Mouse (Mus musculus) megakaryocyte-erythroid progenitor cell, adult 5-6 weeks (primary cell): ENCODE data around the gene Stat6. TPM values are rescaled to one million over a fixed set of nuclear protein-coding genes. Genes with fewer than 3 reads are reported as not detected.

Experiments used
- ATAC-seq: replicated peaks from 2 replicates; pipeline ENCODE4 v1.8.0; 2016; ENCODE audit warnings: mild to moderate bottlenecking, inconsistent platforms; ENCODE audit not compliant: severe bottlenecking, poor library complexity, low FRiP score, low TSS enrichment
- total RNA-seq, 2 experiments: library from RNA; stranded (forward) in 1 of 2; stranded (reverse) in 1 of 2; fragments of 200-1000, 215-1000 nt in 1 of 2; fragments of >200 nt in 1 of 2; fragmentation: Nextera tagmentation in 1 of 2; gene quantifications; 2 replicates each; pipeline ENCODE4 v1.2.3; 2014 to 2017

The Stat6 gene
- total RNA-seq, 2 experiments from 2014 or later: 35.3 to 57.9 TPM

DNA sequence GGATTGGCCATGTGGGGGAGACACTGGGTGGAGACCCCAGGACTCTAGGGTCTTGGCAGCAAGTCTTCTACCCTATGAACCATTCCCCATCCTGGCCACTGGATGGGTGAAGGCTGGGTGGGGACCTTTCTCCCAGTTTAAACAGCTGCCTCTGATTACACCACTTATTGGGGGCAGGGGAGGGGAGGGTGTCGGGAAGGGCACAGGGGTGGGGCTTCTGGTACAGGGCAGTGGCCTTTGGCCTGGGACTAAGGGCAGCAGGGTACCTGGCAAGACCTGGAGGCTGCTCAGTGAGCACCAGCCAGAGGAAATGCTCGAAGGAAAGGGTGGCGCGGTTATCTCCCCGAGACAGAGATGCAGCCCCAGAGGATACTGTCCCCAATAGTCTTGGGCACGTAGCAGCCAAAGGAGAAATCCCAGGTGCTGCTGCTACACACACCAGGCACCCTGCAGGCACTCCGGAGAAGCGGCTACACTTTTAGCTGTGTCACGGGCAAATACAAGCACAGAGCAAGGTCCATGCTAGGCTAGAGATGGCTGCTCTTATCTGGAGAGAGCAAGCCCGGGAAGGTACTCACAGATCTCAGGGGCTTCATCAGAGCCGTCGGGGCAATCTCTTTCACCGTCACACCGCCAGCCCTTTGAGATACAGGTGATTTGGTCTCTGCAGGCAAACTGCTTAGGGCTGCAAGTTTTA lies 30.6 kb upstream of the Stat6 start:
- peak; percentile 35 for ATAC-seq

DNA sequence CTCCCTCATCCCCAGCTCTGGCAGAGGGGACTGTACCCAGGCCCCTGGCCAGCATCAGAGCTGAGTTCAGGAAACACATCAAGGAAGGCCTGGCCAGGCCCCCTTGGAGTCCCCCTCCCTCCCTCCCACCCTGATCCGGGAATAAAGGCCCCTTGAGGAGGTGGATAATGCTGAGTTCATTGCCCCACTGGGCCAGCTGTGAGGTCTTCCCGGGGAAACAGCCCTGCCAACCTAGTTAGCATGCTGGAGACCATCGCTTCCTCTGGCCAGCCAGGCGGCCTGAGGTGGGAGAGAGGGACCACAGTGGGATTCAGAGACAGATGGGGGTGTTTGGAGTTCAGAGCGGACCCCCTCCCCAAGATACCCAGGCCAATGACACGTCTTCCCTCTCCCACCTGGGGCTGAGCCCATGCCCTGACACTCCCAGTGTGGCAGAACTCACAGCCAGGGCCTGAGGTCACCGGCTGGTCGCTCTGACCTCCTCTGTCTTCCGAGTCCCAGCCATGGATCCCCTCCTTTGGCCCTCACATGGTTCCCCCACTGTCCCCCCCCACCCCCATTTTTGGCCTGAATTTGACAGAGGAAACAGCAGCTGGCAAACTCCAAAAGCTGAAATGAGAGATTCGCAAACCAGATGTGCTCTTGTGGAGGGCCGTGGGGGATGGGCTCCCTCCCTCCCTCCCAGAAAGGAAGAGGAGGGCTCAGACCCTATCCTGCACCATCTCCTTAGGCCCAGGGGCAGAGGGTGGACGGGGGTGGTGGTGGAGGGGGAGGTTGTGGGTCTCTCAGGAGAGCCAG lies 28.4 kb upstream of the Stat6 start:
- no peak for ATAC-seq

DNA sequence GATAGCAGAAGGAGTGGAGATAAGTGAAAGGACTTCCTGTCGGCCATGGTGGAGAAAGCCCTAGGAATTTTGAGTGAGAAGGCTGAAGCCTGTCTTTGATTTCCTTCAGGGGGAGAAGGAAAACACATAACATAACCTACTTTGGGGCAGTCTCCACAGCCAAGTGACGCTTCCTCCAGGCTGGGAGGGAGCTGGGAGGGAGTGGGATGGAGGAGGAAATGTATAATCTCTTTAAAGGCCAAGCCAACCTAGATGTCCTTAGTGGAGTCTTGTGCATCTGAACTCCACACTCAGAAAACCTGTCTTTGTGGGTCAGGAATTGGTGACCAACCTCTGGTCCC lies 27.8 kb upstream of the Stat6 start:
- ATAC-seq: no peak

DNA sequence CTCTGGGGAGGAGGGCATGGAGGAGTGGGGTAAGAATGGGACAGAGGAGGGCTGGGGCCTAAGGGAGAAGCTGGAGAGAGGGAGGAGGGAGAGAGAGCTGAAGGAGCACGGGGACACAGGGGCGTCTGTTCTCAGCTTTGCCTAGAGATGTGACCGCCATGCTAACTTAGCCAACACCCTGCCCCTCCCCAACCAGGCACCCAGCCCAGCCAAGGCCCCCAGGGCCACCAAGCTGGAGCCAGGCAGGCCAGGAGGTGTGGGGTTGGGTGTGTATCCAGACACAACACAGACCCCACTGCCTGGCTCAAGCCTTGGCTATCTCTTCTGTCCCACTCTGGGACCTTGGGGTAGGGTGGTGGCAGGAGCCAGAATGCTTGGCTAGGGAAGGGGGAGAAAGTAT lies 27.2 kb upstream of the Stat6 start:
- no peak for ATAC-seq

DNA sequence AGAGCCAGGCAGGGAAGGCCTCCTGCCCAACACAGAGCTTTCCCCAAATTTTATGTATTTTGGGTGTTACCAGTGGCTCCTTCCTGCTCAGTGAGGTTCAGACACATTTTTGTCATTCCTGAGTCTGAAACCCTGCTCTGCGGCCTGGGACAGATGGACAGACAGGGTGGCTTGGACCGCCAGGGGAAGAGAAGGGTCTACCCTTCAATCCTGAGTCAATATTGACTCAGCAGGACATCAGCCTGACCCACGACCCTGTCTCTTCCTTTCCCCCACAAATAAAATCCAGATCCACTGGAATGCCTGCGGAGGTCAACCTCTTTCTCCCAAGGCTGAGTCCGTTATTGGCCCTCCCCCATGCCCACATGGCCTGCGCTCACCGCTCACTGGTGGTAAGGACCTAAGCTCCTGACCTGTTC lies 26.5 kb upstream of the Stat6 start:
- ATAC-seq: no peak

DNA sequence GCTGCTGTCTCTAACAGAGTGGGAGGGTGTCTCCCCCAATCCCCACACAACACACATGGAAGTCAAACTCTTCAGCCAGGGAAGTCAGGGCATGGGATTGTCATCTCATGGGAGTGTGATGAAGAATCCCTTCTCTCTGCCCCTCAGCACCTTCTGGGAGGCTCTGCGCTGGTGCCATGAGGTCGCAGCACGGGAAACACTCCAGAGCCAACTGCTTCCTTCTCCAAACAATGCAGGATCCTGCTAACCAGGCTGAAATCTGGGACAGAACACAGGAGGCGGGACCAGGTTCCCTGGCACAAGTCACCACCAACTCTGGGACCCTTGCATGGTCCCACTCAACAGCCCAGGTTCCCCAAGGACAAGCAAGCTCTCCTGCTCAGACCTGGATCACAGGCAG lies 25.5 kb upstream of the Stat6 start:
- no peak for ATAC-seq

DNA sequence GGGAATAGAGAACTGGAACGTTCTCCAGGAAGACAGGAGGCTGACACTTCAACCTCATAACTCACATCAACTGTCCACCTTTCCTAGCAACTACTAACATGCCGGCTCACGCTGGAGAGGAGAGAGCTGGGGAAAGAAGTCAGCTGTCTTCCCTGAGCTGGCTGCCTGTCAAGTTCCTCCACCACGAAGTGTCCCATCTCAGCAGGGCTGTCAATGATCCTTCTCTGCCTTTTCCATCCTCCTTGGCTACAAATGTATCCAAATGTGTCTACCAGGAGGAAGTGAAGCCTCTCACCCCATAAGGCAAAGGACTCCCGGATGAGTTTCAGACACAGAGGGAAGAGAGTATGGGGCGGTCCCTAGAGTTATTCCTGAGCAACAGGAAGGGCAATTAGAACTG lies 24.6 kb upstream of the Stat6 start:
- no peak for ATAC-seq

DNA sequence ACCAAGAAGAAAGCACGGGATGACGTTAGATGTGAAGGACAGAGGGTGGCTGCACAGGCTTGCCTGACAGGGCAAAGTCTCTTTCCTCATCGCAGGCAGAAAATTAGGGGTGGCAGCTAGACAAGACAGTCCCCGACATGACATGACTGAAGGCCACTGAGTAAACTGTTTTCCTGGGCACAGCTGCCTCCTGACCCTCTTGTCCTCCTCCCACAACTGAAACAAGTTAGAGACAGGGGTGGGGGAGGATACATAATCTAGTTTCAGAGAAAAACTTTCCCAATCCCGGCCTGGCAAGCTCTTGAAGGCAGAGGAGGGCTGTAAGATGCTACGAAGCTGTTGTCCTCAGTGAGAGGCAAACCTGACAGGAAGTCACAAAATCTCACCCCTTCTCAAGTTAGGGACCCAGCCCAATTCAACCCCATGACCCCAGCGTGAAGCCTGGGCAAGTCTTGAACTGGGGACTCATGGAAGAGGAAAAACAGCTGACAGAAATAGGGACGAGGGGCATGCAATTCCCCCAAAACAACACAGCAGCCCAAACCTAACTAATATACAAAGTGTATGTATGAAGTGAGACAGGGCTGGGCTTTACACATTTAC lies 23.6 kb upstream of the Stat6 start:
- no peak for ATAC-seq

DNA sequence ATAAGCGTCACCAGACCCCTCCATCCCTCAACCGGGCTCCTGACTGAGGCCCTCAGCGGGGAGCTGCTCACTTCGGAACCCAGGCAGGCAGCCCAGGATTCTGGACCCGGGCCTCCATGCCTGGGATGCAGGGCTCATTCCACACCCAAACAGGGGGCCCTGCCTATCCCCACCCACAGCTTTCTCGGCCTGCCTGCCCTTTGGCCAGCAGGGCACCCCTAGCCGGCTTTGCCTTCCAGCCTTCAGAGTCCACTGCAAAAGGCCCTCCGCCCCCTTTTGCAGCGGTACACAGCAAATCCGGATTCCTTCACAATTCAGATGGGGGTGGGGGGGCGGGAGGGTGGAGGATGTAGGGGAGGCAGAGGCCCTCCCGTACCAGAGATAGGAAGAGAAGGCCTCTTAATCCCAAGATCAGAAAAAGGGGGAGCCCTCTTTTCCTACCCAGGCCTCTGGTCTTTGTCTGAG lies 22.8 kb upstream of the Stat6 start:
- no peak for ATAC-seq

DNA sequence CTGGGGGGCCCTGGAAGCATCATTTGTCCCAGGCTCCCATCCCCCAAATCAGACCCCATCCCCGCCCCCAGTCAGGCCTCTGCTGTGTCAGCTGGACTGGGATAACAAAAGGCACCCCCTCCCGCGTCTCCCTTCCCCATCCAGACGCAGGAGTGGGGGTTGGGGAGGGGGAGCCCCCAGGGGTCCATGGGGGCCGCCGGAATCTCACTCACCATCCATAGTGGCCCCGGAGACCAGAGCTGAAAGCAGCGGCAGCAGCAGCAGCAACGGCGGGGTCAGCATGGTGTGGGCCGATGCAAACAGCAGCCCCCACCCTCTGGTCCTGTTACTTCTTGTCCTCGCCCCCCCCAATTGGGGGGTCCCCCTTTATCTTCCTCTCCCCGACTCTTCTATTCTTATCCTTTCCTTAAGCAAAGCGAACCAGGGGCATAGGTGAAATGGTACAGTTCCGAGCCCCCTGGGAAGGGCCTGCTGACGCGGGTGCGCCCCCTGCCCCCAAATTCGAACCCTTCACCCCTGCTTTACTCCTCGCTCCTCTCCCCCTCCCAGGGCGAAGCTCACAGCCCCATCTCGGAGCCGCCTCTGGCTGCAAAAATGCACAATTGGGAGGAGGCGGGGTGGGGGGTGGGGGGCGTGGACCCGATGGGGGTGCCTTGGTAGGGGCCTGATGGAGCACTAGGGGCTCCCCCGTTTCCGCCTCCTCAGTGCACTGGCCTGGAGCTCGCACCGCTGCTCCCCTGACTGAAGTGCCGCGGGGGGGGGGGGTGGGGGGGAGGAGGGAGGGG lies 22.2 kb upstream of the Stat6 start, which contains the start of gene Lrp1:
TSS of gene Lrp1 (minus strand) at position 743 of the 785 bp plus-strand sequence.
- ATAC-seq: no peak

DNA sequence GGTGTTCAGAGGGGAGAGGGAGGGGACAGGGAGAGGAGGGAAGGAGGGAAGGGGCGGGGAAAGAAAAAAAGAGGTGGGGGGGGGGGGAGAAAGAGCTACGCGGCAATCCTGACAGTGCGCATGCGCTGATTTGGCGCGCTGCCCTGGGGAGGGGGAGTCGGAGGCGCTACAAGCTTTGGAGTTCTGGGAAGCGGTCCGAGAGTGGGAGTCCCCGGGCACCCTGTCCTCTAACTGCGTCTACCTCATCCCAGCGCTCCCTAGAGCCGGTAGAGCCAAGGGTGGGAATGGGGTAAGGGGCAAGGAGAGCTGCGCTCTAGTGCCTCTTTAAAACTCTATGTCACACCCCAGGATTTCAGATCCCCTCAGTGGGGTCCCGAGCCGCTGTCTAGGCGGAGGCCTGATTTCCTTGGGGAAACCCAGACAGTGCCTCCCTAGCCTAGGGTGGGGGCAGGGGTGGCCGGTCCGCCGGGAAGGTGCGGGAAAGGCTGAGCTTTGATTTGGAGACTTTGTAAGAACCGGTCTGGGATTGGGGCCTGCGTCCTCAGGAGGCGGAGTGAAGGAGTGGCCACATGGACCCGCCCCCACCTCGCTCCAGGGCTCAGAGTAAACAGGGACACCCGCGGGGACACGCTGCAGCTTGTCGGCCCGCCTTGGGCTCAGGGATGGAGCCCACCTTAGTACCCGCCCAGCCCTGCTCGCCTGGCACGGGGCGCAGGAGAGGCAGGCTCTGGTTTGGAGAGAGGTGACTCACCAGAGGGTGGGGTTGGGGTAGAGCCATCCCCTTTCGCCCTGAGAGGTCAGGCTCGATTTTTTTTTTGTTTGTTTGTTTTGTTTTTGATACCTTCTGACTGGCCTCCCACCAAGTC lies 21.4 kb upstream of the Stat6 start:
- ATAC-seq: peak; percentile 60

DNA sequence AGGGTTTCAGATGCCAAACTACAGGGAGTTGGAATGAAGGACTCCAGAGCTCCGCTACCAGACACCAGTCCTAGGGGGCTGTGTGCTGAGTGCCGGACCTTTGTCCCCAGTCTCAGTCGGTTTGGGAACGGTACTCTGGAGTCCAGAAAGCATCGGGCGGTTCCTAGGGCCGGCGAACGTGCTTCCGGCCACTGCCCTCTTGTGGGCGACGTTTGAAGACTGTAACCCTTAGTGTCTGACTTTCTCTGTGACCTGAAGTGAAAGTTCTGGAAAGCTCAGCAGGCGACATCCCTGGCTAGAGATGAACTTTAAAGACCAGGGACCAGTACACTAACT lies 20.8 kb upstream of the Stat6 start:
- peak; percentile 33; the same call in 1 of the 2 replicates for ATAC-seq

DNA sequence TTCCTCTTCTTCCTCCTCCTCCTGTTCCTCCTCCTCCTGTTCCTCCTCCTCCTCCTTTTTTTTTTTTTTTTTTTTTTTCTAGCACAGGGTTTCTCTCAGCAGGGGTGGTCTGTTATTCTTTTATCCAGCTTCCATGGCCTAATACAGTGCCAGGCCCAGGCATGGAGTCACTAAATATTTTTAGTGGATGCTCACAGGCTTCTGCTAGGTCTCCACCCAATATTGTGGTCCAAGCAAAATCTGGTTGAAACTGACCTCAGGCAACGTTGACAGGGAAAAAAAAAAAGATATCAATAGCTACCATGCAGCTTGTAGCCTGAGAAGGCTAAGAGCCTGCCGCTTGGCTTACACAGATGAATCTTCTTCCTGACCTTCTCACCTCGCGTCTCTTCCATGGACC lies 20.1 kb upstream of the Stat6 start:
- no peak for ATAC-seq

DNA sequence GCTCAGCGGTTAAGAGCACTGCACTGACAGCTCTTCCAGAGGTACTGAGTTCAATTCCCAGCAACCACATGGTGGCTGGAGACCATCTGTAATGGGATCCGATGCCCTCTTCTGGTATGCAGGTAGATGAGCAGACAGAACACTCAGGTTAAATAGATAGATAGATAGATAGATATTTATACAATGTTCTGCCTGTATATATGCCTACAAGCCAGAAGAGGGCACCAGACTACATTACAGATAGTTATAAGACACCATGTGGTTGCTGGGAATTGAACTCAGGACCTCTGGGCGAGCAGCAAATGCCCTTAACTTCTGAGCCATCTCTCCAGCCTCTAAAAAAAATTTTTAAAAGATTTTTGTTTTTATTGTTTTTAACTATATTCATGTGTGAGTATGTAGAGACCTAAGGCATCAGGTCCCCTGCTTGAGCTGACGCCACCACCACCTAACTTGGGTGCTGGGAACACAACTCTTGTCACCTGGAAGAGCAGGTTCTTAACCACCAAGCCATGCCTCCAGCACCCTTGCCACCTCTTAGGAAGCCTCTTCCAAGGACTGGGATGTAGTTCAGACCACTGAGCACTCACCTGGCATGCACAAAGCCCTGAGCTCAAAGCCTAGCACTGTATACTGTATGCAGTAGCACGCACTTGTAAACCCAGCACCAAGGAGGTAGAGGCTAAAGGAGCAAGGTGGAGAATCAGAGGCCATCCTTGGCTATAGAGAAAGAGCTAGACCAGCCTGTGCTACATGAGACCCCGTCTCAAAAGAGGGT lies 19.2 kb upstream of the Stat6 start:
- no peak for ATAC-seq

DNA sequence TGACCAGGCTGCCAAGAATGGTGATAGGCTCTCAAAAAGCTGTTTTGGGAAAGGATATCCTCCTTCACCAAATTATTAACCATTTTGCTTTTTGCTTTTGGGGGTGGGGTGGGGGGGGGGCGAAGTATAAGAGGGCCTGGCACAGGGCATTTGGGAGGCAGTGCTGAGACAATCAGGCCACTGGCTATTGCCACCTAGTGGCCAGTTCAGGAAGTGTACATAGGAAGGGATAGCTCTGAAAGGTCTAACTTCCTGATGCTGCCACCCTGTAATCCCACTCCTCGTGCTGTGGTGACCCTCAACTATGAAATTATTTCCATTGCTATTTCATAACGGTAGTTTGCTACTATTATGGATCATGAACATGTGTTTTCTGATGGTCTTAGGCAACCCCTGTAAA lies 16.4 kb upstream of the Stat6 start:
- ATAC-seq: no peak

DNA sequence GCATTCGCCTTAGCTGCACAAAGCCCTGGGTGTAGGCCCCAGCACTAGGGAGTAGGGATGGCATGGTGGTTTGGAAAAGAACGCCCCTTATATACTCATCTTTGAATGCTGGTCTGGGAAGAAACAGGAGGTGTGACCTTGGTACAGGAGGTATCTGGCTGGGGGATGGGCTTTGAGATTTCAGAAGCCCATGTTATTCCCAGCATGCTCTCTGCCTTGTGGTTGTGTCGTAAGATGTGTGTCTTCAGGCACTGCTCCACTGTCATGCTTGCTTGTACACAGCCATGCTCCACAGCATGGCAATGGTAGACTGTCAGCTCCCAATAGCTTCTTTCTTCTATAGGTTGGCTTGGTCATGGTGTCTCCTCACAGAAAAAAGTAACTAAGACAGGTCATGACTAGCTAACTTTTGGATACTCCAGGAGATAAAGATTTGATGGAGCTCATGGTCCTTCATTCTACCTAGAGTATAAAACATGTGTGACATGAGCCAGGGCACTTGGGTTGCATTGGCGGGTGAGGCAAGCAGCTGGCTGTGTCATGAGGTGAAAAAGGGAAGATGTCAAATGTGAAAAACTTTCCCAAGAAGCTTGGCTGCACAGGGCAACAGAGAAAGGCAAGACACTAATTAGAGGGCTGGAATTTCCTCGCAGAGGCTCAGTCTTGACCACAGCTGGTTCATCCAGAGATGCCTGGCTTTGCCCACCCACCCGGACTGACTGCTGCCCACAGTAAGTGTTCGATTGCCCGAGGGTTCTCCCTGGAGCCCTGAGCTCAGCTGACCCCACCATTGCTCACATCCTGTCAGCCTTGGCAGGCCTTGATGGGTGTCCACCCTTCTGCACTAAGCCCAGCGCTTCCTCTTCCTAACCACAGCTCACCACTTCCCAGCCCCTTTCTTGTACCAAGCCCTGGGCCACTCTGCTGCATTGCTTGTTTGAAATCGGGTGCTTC lies 11.2 kb upstream of the Stat6 start:
- no peak for ATAC-seq

DNA sequence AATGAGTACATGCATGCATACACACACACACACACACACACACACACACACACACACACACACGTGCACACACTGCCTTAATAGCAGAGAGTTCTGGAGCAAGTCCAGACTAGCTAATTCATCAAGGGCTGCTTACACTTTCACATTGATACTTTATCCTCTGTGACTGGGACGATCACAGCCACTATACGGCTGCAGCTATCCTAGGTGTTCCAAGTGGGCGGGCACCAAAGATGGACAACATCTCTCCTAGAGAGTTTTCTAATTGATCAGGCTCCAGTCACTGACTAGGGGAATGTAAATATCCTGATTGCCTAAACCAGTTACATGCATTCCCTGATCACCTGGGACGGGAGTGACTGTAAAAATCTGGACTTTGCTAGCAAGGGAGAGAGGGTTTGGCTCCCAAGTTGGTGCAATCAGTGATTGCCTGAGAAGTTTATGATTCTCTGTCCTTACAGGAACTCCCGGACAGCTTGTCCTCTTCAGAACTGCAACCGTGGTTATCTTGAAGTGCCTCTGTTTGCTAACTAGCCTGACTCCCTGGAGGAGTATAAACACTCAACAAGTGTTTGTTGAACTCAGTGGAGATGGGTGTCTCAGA lies 10.0 kb upstream of the Stat6 start:
- ATAC-seq: no peak
